Mouse (Mus musculus): ENCODE data around the gene Riox1.
A peak's percentile ranks its signal among the peaks of the same experiment; 100 is the strongest.
"Not testable (repeated sequence)": the region's sequence is repeated elsewhere in the genome, so short reads cannot be mapped to it uniquely, and the experiment has no call there.

Gene Riox1

GRCm38 (mm10) chr12:83950840-83951701 is 663 bp downstream of the Riox1 start:
- peak; percentile 48 for DNase-seq

DNA sequence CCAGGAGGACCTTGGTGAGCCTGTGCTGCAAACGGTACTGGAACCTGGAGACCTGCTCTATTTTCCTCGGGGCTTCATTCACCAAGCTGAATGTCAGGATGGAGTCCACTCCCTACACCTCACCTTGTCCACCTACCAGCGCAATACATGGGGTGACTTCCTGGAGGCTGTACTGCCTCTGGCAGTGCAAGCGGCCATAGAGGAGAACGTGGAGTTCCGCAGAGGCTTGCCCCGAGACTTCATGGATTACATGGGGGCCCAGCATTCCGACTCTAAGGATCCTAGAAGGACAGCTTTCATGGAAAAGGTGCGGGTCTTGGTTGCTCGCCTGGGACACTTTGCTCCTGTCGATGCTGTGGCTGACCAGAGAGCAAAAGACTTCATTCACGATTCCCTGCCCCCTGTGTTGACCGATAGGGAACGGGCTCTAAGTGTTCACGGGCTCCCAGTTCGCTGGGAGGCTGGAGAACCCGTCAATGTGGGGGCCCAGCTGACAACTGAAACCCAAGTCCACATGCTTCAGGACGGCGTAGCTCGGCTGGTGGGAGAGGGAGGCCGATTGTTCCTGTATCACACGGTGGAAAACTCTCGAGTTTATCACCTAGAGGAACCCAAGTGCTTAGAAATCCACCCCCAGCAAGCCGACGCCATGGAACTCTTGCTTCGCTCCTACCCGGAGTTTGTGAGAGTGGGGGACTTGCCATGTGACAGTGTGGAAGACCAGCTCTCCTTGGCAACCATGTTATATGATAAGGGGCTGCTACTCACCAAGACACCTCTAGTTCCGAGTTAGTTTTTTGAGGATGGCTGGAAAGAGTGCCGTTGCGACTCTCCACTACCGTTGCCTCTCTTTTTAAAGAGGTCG is 1.5 kb downstream of the Riox1 start:
- no peak for DNase-seq

DNA sequence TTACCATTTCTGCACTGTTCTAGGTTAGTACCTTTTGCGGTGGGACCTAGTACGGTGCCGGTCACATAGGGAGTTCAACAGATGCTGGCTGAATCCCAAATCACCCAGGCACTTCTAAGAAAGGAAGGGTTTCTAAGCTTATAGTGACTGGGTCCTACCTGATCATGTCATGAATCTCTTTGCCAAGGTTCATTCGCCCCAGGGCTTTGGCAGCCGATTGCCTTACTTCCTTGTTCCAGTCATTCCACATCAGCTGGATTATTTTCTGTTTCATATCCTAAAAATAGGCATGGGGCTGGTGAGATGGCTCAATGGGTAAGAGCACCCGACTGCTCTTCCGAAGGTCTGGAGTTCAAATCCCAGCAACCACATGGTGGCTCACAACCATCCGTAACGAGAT is 7.9 kb downstream of the Riox1 start:
- no peak for DNase-seq

DNA sequence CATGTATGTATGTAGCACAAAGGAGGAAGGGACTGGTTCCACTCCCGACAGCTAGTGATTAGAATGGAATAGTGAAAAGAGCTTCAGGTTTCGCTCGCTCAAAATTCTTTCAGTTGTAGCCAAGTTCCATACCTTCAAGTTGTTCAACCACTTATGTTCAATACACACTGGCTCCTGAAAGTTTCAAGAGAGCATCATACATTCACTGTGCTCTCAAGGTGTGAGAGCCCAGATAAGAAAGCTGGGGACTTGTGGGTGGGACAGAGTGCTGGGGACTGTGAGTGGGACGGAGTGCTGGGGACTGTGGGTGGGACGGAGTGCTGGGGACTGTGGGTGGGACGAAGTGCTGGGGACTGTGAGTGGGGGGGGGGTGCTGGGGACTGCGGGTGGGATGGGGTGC is 14.8 kb downstream of the Riox1 start:
- DNase-seq, result no peak

GRCm38 (mm10) chr12:83972117-83972516 is 21.7 kb downstream of the Riox1 start:
- no peak for DNase-seq

DNA sequence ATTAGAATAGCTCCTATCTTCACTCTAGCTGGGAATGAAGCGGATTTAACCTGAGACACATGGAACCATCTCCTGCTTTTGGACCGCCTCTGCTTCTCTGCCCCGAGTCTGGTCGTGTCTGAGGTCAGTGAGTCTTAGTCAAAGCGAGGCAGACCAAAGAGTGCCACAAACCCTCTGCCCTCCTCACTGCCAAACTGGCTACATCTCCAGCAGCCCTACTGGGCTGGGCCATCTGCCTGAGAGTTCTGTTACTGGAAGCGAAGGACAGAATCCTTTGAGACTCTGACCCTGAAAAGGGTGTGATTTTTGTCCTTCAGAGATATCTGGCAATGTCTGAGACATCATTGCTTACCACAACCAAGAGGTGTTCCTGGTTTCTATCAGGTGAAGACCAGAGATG is 28.5 kb downstream of the Riox1 start:
- DNase-seq, result peak; percentile 85

DNA sequence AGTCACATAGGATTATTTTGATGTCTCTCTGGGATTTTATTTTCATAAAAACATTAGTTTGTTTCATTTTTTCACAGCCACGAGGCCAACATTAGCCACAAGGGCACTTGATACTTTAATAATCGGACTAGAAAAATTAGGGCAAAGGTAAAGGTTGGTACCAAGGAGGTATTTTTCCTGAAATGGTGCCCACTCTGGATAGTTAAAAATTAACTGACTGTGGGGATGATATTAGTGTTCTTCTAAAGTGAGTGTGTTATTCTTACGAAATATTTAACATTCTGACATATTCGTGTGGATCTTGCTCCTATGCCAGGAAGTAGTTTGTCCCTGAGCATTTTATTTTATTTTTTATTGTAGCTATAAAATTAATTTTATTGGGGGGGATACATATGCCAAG is 31.2 kb downstream of the Riox1 start:
- no peak for DNase-seq

- no peak for DNase-seq
These were observed 34.3 kb downstream of the Riox1 start, which contains the start of gene Heatr4 for GRCm38 (mm10) chr12:83984752-83985151. Heatr4 (minus strand) TSS chr12:83984852.

DNA sequence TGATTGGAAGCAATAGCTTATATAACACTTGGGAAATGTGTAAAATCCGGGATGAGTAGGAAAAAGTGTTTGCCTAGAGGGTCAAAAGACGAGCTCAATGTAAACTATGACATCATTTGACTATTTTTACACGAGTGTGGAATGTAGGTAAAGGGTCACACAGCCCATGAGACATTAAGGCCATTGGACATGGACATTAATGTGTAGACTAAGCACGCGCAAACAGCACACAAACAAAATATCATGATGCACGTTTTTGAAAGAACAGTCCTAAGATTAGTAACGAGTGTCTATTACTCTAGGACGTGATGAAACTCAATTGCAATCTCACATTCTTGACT is 36.8 kb downstream of the Riox1 start:
- no peak for DNase-seq

DNA sequence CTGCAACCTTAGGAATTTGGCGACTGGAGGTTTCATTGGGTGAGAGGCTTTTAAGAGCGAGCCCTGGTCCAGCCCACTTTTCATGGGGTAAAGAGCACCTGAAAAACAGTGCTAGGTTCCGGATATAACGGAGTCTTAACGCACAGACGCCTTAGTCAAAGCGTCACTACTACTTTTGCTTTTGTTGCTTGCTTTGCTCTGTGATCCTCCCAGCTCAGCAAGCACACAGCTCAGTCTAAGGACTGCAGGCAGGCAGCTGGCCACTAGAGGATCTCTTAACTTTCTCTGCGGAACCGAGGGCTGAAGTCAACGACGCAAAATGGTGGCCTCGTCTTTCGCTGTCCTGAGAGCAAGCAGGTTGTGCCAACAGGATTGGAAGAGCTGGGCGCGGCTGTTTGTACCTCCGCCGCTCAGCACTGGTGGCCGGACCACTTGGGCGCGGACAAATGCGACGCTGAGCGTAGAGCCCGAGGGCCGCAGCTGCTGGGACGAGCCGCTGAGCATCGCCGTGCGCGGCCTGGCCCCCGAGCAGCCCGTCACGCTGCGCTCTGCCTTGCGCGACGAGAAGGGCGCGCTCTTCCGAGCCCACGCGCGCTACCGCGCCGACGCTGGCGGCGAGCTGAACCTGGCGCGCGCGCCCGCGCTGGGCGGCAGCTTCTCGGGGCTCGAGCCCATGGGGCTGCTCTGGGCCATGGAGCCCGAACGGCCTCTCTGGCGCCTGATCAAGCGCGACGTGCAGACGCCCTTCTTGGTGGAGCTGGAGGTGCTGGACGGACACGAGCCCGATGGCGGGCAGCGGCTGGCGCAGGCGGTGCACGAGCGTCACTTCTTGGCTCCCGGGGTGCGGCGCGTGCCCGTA is 37.4 kb downstream of the Riox1 start, which contains the start of gene Acot2:
Acot2 (plus strand) TSS at position 279 of the 859 bp plus-strand sequence.
- peak; percentile 82 for DNase-seq

GRCm38 (mm10) chr12:83988483-83988882 is 38.1 kb downstream of the Riox1 start:
- no peak for DNase-seq

DNA sequence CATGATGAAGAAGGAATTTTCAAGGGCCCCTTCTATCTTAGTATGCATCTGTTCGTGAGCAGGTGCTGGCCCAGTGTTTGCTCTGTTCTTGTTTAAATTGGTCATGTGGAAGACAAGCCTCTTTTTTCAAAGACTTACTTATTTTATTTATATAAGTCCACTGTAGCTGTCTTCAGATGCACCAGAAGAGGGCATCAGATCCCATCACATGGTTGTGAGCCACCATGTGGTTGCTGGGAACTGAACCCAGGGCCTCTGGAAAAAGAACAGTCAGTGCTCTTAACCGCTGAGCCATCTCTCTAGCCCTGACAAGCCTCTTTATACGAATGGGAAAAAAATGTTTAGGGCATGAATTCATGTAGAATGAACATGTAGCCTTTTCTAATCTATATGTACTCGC is 39.0 kb downstream of the Riox1 start:
- DNase-seq, result no peak

DNA sequence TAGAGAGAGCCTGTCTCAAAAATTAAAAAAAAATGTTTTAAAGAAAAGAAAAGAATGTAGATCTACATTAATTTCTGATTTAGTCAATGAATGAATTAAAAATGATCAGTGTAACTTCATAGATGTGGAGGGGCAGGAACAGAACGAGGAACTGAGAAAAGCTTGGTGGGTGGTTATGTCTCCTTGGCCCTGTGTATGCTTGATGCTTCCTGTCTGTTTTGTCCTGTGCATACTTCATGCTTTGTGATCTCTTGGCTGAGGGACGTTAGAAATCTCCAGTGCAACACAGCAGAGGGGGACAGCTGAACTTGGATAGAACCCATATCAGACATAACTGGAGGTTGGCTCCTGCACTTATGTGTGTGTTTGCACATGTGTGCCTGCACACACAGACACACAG is 46.8 kb downstream of the Riox1 start:
- DNase-seq, result no peak

- no peak for DNase-seq
These were observed 48.1 kb downstream of the Riox1 start for GRCm38 (mm10) chr12:83998341-83999107.

DNA sequence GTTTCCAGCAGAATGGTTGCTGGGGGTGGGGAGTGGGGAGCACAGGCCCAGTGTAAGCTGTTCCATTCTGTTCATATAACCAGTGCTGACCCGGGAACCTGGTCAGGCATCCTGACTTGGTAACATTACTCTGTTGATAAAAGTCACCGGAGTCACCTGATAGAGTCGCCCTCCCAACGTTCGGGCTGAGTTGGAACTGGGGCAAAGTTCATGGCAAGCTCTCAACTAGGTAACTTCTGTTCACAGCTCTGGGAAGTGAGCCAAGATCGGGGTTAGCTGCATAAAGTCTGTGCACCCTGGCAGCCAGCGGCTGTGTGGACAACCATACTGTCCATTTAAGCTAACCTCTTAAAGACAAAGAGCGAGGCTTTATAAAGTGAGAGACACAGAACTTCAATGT is 48.8 kb downstream of the Riox1 start:
- not testable (repeated sequence) for DNase-seq

DNA sequence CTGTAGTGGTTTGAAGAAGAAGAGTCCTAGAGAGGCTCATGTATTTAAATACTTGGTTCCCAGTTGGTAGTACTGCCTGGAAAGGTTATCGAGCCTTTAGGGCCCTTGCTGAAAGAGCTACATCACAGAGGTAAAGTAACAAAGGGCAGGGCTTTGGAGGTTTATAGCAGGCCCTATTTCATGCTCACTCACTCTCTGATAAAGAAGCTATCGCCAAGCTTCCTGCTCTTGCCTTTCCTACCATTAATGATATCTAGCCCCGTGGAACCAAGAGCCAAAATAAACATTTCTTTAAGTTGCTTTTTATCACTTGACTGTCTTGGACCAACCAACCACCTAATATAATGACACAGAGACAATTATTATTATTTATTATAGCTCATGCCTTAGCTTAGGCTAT is 50.0 kb downstream of the Riox1 start:
- no peak for DNase-seq

Data from cerebellum, adult 9-11 months (tissue).